Mouse (Mus musculus): ENCODE data around the gene Mia3. TPM values are rescaled to one million over a fixed set of nuclear protein-coding genes. Genes with fewer than 3 reads are reported as not detected.
"Not testable (repeated sequence)": the region's sequence is repeated elsewhere in the genome, so short reads cannot be mapped to it uniquely, and the experiment has no call there.

Mia3 gene
- polyA plus RNA-seq, 1 experiment, result 105 TPM

DNA sequence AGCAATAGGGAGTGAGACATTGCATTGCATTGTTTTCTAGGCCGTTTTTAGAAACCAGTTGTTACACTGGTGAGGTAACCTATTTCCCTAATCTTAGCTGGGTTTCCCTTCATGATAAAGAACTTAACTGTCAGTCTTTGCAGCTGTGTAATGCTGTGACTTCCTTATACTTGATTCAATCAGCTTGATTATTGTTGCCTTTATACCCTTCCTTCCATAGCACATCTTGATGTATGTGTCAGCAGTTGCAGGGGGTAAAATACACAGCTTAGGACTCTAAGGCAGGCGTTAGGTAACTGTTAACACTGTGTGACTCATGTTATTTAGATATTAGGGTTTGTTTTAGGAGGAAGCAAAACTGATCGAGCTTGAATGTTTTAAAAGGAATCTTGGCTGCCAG, 48.6 kb downstream of the Mia3 start:
- WGBS, result 81% methylated on average over 3 of the region's 3 CpGs
- TF ChIP-seq POLR2A (IDR thresholded peaks at IDR 0.05; ENCODE audit: control insufficient read depth, extremely low read depth, insufficient read depth, low read length, poor library complexity) (no peak), CTCF (IDR thresholded peaks at IDR 0.05; ENCODE audit: borderline replicate concordance, control insufficient read depth, extremely low read depth, insufficient read depth, low read length, poor library complexity) (no peak)
- H3K27ac ChIP-seq (ENCODE audit: control insufficient read depth, insufficient read depth, low read length), result no peak overlapping the region
- H3K4me1 ChIP-seq (replicated peaks; ENCODE audit: control insufficient read depth, insufficient read depth, low read length), result no peaks in the 10 kb centered on the region
- DNase-seq, result no peak
- no peak overlapping the region for H3K4me3 ChIP-seq (ENCODE audit: control insufficient read depth, insufficient read depth, low read length)
- H3K27me3 ChIP-seq (ENCODE audit: control insufficient read depth, insufficient read depth, low read length), result no peaks in the 10 kb centered on the region
- peaks cover 48% of the 10 kb centered on the region for H3K36me3 ChIP-seq (ENCODE audit: control insufficient read depth, insufficient read depth, low read length)

DNA sequence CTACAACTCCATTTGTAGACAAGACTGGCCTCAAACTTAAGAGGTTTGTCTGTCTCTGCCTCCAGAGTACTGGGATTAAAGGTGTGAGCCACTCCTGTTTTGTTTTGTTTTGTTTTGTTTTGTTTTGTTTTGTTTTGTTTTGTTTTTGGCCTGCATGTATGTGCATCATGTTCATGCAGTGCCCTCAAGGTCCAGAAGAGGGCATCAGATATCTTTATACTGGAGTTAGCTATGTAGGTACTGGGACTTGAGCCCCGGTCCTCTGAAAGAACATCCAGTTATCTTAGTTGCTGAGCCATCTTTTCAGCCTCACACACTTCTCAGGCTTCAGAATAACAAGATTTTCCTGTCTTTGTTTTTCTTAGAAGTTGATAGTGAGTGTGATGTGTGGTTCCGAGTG, 53.6 kb downstream of the Mia3 start:
- 96% methylated on average over 2 of the region's 2 CpGs for WGBS
- Histone ChIP-seq H3K27me3 (ENCODE audit: control insufficient read depth, insufficient read depth, low read length) (no peaks in the 10 kb centered on the region), H3K27ac (ENCODE audit: control insufficient read depth, insufficient read depth, low read length) (no peak overlapping the region), H3K4me3 (ENCODE audit: control insufficient read depth, insufficient read depth, low read length) (no peak overlapping the region), H3K4me1 (replicated peaks; ENCODE audit: control insufficient read depth, insufficient read depth, low read length) (no peaks in the 10 kb centered on the region), H3K36me3 (ENCODE audit: control insufficient read depth, insufficient read depth, low read length) (peaks cover 41% of the 10 kb centered on the region)
- TF ChIP-seq CTCF (IDR thresholded peaks at IDR 0.05; ENCODE audit: borderline replicate concordance, control insufficient read depth, extremely low read depth, insufficient read depth, low read length, poor library complexity) (no peak), POLR2A (IDR thresholded peaks at IDR 0.05; ENCODE audit: control insufficient read depth, extremely low read depth, insufficient read depth, low read length, poor library complexity) (no peak)
- peak; percentile 24 for DNase-seq

DNA sequence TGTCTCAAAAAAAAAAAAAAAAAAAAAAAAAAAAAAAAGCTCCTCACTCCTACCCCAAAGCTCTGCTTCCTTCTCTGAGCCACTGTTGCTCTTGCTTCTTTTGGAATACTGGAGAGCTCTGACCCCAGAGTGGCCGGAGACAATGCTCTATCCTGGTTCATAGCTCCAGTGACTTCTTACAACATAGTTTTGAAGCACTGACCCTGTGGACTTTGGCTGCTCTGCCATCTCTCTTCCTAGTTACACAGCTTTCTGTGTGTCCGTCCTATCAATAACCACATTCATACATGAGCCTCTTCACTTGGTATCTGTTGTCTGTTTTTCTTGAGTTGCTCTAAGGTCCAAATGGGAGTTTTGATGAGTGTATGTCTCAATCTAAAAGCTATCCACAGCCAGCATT, 57.3 kb downstream of the Mia3 start:
- no peak overlapping the region for H3K4me3 ChIP-seq (ENCODE audit: control insufficient read depth, insufficient read depth, low read length)
- TF ChIP-seq CTCF (IDR thresholded peaks at IDR 0.05; ENCODE audit: borderline replicate concordance, control insufficient read depth, extremely low read depth, insufficient read depth, low read length, poor library complexity) (no peak), POLR2A (IDR thresholded peaks at IDR 0.05; ENCODE audit: control insufficient read depth, extremely low read depth, insufficient read depth, low read length, poor library complexity) (no peak)
- no peak for DNase-seq
- no peak overlapping the region for H3K27ac ChIP-seq (ENCODE audit: control insufficient read depth, insufficient read depth, low read length)
- H3K36me3 ChIP-seq (ENCODE audit: control insufficient read depth, insufficient read depth, low read length), result peaks cover 20% of the 10 kb centered on the region
- 97% methylated on average over 2 of the region's 2 CpGs for WGBS
- H3K4me1 ChIP-seq (replicated peaks; ENCODE audit: control insufficient read depth, insufficient read depth, low read length), result no peaks in the 10 kb centered on the region
- no peaks in the 10 kb centered on the region for H3K27me3 ChIP-seq (ENCODE audit: control insufficient read depth, insufficient read depth, low read length)

DNA sequence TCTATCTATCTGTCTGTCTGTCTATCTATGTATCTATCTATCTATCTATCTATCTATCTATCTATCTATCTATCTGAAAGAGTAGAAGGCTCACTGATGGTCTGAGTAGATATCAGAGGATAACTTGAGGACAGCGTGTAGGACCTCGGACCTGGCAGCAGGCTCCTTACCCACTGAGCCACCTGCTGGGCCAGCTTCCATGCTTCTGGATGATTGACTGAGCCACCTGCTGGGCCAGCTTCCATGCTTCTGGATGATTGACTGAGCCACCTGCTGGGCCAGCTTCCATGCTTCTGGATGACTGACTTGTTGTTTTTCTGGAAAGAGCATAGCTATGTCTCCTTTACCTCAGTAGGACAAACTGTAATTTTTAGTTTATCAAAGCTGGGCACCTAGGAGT, 59.8 kb downstream of the Mia3 start:
- not testable (repeated sequence) for H3K27me3 ChIP-seq (ENCODE audit: control insufficient read depth, insufficient read depth, low read length); DNase-seq; H3K36me3 ChIP-seq (ENCODE audit: control insufficient read depth, insufficient read depth, low read length); H3K4me1 ChIP-seq (replicated peaks; ENCODE audit: control insufficient read depth, insufficient read depth, low read length); H3K27ac ChIP-seq (ENCODE audit: control insufficient read depth, insufficient read depth, low read length); H3K4me3 ChIP-seq (ENCODE audit: control insufficient read depth, insufficient read depth, low read length)
- WGBS, result 91% methylated on average over 2 of the region's 2 CpGs

DNA sequence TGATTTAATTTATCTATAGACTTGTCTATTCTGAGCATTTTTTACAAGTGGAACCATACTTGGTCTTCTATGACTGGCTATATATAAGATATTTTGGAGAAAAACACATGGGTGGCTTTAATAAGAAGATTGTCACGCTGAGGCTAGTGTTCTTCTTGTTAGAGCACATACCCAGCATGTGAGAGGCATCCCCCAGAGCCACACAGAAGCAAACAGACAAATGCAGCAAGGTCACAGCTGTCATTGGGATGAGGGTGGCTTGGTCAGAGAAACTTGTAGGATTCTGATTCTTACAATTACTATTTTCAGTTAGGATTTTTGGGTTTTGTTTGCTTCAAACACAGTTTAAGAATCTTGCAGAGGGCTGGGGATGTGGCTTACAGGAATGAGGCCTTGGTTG, 60.9 kb downstream of the Mia3 start:
- WGBS, result 96% methylated on average over 1 of the region's 1 CpGs
- H3K36me3 ChIP-seq (ENCODE audit: control insufficient read depth, insufficient read depth, low read length), result no peaks in the 10 kb centered on the region
- no peak overlapping the region for H3K27ac ChIP-seq (ENCODE audit: control insufficient read depth, insufficient read depth, low read length)
- no peaks in the 10 kb centered on the region for H3K4me1 ChIP-seq (replicated peaks; ENCODE audit: control insufficient read depth, insufficient read depth, low read length)
- DNase-seq, result no peak
- H3K27me3 ChIP-seq (ENCODE audit: control insufficient read depth, insufficient read depth, low read length), result no peaks in the 10 kb centered on the region
- no peak for TF ChIP-seq CTCF (IDR thresholded peaks at IDR 0.05; ENCODE audit: borderline replicate concordance, control insufficient read depth, extremely low read depth, insufficient read depth, low read length, poor library complexity)
- no peak for TF ChIP-seq POLR2A (IDR thresholded peaks at IDR 0.05; ENCODE audit: control insufficient read depth, extremely low read depth, insufficient read depth, low read length, poor library complexity)
- H3K4me3 ChIP-seq (ENCODE audit: control insufficient read depth, insufficient read depth, low read length), result no peak overlapping the region

DNA sequence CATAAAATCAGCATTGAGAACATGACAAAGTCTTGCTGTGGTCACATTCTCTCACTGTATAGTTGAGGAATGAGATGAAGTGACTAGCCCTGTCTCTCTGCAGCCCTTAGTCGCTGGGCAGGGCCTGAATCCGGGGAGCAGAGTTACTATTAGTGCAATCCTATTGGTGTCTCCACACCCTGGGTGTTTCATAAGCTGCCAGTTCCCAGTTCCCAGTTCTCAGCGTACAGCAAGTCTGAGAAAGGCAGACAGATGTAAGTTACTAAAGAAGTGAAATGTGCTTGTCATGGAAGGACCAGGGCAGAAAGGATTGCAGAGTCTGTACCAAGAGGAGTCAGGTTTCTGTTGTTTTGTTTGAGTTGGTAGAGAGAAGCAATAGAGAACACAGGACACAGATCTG, 61.8 kb downstream of the Mia3 start:
- Histone ChIP-seq H3K4me1 (replicated peaks; ENCODE audit: control insufficient read depth, insufficient read depth, low read length) (no peaks in the 10 kb centered on the region), H3K4me3 (ENCODE audit: control insufficient read depth, insufficient read depth, low read length) (no peak overlapping the region), H3K27ac (ENCODE audit: control insufficient read depth, insufficient read depth, low read length) (no peak overlapping the region), H3K27me3 (ENCODE audit: control insufficient read depth, insufficient read depth, low read length) (no peaks in the 10 kb centered on the region), H3K36me3 (ENCODE audit: control insufficient read depth, insufficient read depth, low read length) (no peaks in the 10 kb centered on the region)
- no peak for DNase-seq
- 94% methylated on average over 3 of the region's 3 CpGs for WGBS
- TF ChIP-seq CTCF (IDR thresholded peaks at IDR 0.05; ENCODE audit: borderline replicate concordance, control insufficient read depth, extremely low read depth, insufficient read depth, low read length, poor library complexity), result no peak
- no peak for TF ChIP-seq POLR2A (IDR thresholded peaks at IDR 0.05; ENCODE audit: control insufficient read depth, extremely low read depth, insufficient read depth, low read length, poor library complexity)

DNA sequence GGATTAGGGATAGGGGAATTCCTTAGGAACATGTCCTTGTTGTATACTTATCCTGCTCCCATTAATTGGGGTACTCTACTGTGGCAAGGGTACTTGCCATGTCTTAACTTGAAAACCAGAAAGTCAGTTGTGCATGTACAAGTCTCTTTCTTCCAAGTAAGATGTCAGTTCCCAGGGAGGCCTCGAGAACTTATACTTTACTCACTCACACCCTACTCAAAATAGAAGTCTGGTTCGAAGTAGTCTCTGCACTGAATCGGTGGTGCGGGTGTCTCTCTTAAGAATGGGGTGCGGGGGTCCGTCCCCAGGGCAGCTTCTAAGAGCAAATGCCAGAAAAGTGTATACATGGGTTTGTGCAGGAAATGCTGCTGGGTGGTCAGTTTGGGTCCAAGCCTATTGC, 70.2 kb downstream of the Mia3 start:
- H3K36me3 ChIP-seq (ENCODE audit: control insufficient read depth, insufficient read depth, low read length), result no peaks in the 10 kb centered on the region
- peak; percentile 94 for DNase-seq
- no peak for TF ChIP-seq CTCF (IDR thresholded peaks at IDR 0.05; ENCODE audit: borderline replicate concordance, control insufficient read depth, extremely low read depth, insufficient read depth, low read length, poor library complexity)
- no peak for TF ChIP-seq POLR2A (IDR thresholded peaks at IDR 0.05; ENCODE audit: control insufficient read depth, extremely low read depth, insufficient read depth, low read length, poor library complexity)
- no peak overlapping the region for H3K4me3 ChIP-seq (ENCODE audit: control insufficient read depth, insufficient read depth, low read length)
- no peaks in the 10 kb centered on the region for H3K27me3 ChIP-seq (ENCODE audit: control insufficient read depth, insufficient read depth, low read length)
- peaks cover 5% of the 10 kb centered on the region; the same call in 1 of the 2 replicates for H3K4me1 ChIP-seq (replicated peaks; ENCODE audit: control insufficient read depth, insufficient read depth, low read length)
- no peak overlapping the region for H3K27ac ChIP-seq (ENCODE audit: control insufficient read depth, insufficient read depth, low read length)
- 92% methylated on average over 6 of the region's 6 CpGs for WGBS
